Mouse (Mus musculus): ENCODE measurements around the gene Cops3.

Cops3 gene

DNA sequence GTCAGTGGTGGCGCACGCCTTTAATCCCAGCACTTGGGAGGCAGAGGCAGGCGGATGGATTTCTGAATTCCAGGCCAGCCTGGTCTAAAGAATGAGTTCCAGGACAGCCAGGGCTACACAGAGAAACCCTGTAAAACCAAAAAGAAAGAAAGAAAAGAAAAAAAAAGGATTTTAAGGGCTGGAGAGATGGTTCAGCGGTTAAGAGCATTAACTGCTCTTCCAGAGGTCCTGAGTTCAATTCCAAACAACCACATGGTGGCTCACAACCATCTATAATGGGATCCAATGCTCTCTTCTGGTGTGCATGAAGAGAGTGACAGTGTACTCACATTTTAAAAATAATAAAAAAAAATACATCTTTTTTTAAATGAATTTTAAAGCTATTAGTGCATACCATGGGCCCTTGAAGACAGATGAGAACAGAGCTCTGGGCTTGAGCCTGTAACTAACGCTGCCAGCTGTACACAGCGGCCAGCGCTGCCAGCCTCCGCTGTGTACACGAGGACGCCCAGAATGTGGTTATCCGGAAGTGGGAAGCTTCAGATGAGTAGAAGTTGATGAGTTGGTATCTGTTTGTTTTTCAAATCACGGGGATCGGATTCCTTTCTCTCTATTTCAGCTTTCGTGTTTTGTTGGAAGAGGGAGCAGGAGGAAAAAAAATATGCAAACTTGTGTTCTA, 29.0 kb downstream of the Cops3 start:
- DNase-seq = no peak

DNA sequence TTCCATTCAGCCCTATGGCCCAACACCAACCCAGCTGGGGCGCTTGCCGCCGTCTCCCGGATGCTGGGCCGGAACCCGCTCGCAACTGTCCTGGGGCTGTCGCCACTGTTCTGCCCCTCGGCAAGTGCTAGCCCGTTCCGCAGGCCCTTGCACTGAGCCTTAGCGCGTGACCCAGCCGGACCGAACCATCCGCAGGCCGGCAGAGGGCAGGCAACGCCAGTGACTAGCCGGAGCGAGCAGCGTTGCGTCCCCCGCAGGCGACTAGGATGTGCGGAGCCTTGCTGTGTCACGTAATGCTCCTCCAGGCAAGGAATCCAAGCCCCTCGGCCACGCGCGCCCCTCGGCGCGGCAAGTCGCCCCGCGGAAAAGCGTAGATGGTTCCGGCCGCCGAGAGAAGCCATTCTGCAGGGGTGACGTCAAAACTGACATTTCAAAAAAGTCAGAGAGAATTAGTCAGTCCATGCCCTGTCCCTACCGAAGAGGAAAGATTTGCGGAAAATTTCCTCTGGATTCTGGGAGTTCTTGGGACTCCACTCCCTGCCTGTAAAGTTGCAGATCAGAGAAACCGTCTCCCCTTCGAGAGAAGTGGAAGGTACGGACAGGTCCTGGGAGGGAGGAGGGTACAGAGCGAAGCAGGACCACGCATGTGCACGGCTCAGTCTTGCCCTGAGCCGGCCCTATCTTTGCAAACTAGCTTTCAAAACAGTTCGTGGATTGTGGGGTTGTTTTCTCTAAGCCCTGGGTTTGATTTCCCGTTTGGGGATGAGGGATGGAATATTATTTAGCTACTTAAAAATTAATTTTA, 29.8 kb downstream of the Cops3 start, which contains the start of gene Flcn:
Gene Flcn (minus strand): TSS at position 347 of the 805 bp plus-strand sequence.
- peak; percentile 90 for DNase-seq

DNA sequence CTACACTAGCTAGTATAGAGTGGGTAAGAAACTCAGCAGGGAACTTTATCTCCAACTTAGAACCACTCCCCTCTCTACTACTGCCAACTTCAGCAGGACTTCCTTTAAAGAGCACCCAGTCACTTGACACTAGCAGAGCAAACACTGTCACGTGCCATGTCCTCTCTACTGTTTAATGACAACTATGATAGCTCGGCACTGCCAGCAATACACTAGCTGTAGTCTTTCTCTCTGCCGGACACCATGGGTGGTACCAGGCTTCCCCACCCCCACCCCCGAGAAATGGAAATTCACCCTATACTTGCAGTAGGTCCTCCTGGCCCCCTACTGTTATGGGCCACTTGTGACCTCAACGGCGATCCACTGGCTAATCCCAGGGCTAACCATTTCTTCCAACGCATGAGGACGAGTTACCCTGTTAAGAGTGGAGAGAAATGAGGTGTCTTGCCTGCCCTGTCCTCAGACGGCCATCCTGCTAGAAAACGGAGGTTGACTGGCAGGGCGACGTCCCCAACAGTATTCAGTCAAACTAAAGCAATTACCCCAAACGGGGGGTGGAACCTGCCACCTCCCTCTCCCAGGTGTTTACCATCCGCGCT, 30.5 kb downstream of the Cops3 start:
- DNase-seq = peak; percentile 60

DNA sequence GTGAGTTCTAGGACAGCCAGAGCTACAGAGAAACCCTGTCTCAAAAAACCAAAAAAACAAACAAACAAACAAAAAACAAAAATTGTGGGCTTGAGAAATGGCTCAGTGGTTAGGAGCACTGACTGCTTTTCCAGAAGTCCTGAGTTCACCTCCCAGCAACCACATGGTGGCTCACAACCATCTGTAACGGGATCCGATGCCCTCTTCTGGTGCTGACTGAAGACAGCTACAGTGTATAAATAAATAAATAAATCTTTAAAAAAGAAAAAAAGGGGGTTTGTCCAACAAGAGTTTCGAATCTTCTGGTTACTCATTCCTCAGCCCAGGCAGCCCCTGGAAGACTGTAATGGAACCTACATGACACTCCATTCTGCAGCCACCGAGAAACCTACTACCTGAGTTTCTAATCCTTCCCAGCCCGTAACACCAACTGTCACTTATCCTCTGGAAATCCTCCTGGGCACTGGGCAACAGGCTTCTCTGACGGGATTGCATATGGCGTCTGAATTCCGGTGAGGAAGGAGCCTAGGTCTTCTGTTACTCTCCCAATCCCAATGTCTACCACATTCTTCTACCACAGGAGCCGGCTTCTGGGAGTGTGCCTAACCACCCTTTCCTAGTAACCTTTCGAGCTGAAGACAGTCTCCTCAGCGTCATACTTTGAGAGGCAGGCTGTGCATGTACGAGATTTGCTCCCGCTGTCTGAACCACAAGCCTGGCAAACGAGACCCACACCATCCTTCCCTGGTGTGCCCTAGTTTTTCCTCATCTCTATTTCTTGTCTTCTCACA, 31.3 kb downstream of the Cops3 start:
- no peak for DNase-seq

DNA sequence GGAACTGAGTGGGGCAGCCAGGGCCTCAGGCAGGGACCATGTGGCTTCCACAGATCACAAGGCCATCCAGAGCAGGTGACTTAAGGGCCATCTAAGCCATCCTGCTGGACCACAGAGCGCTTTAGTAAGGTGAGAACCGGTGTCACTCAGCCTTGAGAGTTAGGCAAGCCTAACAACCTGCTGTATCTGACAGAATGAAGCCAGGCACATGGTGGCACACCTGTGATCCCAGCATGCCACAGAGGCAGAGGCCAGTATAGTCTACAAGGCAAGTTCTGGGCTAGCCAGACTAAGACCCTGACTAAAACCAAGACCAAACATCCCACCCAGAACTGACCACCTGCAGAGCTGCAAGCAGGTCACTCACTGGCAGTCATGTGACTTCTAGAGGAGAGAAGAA, 34.0 kb downstream of the Cops3 start:
- peak; percentile 60 for DNase-seq

DNA sequence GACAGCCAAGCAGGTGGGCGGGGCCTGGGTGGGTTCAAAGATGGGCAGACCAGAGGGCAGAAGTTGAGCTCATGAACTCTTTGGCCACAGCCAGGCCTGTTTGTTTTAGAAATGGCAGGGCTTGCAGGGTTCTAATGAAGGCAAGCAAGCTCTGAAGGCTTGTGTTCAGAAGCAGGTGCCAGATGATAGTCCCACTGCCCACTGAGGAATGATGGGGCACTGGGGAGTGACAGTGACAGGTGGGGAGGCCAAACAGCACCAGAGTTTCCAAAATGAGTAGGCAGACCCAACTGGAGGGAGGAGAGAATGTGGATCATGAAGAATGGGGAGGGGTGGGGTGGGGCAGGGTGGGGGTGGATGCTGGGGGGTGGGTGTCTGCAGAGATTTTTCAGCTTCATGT, 34.4 kb downstream of the Cops3 start:
- no peak for DNase-seq

DNA sequence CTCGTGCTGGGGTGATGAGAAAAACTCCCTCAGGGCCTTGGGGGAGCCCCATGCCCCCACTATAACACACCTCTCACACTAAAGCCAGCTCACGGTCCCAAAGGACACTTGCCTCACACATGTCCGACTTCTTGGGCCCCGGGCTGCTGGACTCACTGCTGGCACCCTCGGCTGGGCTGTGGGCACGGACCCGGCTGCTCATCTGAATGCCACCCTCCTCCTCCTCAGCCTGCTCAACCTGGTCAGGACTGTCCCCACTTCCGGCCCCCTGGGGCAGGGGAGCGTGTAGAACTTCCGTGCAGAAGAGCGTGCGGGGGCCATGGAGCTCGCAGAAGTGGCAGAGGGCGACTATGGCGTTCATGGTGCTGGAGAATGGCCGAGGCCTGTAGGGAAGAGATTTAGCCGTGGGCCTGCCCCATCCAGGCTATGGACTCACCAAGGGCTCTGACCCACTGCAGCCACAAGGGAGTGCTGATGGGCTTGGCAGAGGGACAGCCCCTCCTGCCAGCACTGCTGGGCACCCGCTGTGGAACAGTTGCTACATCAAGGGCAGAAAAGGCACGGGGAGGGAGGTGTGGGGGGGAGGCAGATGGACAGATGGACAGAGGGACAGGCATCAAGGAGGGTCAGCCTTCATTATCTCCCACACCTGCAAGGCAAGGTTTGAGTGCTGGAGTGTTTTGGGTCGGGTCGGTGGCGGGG, 35.1 kb downstream of the Cops3 start:
- peak; percentile 85 for DNase-seq

DNA sequence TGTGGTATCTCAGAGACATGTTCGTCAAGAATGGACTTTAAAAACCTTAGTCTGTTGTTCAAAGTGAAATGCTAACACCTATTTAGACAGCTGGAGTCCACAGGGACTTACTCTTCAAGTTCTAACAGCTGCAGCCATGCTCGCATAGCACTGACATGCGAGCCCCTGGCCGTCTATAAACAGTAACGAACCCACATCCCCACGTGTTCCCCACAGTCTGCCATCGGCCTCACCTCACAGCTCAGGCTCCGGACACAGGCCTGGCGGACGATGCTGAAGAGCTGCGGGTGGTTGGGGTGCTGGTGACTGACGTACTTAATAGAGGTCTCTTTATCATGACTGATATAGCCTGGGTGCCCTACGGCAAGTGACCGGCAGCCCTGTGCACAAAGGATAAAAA, 36.1 kb downstream of the Cops3 start:
- DNase-seq = no peak

DNA sequence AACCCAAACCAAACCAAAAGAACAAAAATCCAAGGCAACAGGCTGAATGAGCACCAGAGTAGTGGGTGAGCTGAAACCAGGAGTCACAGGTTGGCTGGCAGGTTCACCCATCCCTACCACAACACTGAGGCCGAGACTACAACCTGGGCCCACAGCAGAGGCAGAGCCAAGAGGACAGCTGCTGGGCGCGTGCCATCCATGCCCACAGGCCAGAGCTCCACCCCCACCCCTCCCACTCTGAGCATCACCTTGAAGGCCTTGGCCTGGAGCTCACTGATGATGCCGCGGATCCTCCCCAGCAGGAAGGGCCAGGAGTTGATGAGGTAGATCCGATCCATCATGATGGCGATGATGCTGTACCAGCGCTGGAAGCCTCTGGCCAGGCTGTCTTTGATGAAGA, 37.8 kb downstream of the Cops3 start:
- no peak for DNase-seq

DNA sequence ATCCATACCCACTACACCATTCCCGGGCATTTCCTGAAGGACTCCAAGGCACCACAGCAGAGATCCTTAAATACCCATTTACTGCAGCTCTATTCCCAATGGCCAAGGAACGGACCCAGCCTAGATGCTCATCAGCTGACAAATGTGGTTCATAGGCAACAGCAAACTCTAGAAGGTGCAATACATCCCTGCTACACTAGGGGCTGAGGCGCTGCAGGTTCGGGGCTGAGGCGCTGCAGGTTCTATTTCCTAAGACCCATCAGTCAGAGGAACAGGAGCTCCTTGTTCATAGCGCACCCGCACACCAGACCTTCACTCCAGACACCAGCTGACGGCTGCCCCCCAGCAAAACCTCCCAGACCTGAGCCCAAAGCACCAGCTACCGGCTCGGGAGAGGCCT, 39.2 kb downstream of the Cops3 start:
- no peak for DNase-seq

DNA sequence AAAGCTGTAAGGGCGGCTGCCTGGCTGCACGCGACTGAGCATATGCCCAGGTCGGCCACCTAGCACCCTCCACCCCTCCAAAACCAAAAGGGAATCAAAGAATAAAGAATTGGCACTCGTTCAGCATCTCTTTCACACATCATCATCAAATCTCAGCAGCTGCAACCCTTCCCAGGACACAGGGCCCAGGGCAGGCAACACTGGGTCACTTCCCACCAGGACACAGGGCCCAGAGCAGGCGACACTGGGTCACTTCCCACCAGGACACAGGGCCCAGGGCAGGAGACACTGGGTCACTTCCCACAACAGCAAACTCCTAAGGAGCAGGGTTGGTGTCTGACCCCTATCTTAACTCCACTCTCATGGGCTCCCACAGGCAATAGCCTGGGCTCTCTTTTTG, 46.2 kb downstream of the Cops3 start:
- no peak for DNase-seq

DNA sequence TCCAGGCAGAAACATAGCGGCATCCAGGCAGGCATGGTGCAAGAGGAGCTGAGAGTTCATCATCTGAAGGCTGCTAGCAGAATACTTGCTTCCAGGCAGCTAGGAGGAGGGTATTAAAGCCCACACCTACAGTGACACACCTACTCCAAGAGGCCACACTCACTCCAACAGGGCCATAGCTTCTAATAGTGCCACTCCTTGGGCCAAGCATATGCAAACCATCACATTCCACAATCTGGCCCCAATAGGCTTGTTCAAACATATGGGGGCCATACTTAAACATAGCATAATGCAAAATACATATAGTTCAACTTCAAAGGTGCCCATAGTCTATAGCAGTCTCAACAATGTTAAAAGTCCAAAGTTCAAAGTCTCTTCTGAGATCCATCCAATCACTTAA, 50.3 kb downstream of the Cops3 start:
- no peak for DNase-seq

DNA sequence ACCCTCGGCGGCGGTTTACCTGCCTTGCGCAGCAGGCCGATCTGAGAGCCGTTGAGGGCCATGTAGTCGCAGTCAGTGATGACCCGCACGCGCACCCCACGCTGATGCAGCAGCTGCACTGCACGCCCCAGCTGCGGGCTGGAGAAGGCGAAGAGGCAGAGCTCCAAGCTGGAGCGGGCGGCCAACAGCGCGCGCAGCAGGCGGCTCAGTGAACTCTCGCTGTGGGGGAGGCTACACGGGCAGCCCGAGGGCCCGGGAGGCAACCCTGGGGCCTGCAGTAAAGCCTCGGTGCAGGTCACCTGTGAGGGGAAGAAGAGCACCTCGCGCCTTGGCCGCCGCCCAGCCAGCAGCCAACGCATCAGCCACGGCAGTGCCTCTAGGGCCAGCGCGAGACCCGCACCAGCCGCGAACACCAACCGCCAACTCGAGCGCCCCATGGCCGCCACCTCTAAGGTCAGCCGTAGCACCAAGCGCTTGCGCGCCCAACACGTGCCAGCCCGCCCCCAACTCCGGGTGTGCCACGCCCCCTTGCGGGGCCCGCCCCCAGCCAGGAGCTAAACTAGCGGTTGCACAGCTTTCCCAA, 52.3 kb downstream of the Cops3 start, which contains the start of gene Pld6:
Gene Pld6 (minus strand): TSS at position 447 of the 583 bp plus-strand sequence.
- no peak for DNase-seq

DNA sequence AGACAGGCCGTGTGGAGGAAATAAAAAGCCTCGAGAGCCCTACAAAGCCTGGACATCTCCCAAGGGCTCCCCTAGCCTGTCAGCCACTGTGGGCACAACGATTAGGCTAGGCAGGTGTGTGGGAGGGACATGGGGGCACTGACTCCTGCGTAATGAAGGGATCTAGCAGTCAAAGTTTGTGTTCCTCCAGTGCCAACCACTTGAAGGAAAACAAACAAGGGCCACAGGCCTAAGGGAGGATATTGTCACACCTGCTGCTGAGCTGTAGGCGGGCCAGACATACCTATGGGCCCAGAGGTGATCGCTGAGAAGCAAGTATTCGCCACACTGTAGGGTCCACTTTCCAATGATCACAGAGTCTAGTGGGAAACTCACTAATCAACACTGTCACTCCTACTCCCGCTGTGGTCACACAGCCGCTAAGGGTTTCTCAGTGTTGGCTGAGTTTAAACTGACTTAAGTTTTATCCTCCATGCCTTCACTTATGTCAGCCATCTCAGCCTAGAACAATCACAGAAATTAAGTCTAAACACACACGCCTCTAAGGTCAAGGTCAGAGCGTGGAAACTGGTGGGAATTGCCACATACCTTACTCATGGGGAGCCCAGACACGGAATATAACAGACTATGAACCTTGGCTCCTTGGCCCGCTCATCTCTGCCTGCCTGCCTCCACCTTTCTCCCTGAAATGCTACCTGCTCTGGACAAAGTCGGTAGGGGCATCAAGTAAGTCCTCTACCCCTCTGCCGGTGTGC, 53.0 kb downstream of the Cops3 start:
- DNase-seq = no peak

DNA sequence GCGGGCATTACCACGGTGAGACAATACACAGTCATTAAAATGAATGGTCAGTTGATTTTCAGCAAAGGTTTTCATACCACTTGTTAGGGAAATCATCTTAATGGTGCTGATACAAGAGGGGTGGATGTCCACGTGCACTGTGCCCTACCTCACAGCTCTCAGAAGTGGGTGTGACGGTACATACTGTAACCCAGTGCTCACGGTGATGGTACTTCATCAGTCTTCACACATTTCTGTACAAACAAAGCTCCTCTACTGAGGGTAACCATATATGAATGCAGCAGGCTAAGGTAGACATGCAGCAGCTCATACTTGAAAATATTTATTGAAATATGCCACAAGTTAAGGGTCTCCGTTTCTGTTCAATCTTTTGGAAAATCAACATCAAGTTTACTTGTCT, 56.0 kb downstream of the Cops3 start:
- DNase-seq = no peak

DNA sequence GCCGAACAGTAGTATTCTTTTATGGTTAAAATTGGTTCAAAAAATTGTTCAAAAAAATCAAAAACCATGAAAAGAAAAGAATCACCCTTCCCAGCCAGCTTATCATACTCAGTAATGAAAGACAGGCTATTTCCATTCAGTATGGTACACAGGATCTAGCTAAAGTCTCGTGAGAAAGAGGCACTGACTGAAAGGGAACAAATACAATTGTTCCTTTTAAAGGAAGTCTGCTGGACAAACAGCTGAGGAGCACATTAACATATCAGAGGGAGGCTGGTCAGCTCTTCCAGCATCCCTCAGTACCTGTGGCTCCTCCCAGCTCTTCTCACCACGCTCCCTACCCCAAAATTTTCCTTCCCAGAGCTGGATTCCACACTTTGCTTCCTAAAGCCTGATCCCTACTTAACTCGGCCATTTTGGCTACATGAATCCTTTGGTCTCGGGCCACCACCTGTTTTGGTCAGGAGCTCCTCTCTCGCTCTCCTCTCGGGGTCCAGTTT, 57.5 kb downstream of the Cops3 start:
- DNase-seq = no peak

DNA sequence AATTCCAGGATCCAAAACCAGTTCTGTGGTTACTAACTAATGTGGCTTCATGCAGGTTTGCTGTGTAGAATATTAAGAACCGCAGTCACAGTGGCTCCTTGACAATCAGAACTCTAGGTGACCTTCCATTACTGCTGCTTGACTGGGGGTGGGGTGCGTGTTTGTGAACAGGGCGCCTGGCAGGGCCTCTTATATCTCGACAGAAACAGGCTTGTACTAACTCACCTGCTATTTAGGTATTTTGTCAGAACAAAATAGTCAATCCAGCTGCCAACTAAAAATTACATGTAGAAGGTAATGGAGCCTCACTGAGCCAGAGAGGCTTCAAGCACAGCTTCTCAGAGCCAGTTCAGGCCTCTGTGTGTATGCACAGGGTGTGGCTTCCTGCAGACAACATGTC, 59.4 kb downstream of the Cops3 start:
- no peak for DNase-seq

DNA sequence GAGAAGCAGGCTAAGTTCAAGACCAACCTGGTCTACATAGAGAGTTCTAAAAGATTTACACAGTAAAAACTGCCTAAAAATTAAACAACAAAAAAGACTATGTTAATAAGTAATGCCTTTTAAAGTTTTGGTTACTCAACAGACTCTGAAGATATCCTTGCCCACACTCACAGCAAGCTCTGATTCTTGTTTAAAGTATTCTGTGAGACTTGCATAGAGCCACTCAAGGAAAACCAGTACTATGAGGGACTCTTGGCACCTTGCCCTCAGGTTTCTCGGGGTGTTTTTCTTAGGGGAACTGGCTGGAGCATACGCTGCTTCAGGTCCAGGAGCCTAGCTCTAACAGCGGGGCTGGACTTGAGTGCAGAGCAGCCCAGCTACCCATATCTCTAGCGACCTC, 60.2 kb downstream of the Cops3 start:
- DNase-seq = no peak

DNA sequence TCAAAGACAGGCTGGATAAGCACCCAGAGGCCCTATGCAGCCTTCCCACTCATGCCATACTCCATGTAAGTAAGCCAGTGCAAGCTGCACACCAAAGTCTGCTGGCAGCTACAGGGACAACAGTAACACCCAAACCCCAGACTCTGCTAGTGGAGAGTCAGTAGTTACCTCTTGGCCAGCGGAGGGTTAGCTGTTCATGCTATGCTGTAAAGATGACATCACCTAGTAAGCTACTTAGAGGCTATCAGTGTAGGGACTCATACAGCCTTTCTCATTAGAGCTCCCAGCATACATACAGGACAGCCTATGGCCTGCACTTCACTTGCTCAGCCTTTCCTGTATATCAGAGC, 60.8 kb downstream of the Cops3 start:
- DNase-seq = no peak

DNA sequence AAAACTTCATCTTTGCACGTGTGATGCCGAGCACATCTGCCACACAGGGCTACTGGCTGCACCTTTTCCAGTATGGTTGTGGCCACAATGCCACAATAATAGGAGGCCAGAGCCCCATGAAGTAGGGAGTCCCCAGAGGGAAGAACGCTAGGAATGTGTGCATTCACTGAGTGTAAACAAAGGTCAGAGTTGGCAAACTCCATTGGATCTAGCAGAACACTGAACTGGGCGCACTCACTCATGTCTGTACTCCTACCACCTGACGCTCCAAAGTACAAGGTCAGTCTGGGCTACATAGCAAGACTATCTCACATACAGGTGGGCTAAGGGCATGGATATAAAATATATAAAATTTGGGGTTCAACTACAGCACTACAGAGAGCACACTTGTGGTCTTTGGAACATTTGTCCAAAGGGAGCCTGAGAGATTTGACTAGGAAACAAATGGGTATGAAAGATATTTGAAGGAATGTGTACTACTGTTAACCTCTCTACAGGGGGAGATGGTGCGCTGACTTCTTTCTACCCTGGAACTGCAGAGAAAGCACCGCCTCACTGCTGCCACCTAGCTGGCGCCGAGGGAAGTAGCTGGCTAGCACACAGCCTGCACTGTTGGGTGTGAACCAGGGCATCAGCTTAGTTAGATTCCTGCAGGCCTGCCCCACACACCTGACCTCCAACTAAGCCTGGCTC, 61.3 kb downstream of the Cops3 start:
- DNase-seq = peak; percentile 73

DNA sequence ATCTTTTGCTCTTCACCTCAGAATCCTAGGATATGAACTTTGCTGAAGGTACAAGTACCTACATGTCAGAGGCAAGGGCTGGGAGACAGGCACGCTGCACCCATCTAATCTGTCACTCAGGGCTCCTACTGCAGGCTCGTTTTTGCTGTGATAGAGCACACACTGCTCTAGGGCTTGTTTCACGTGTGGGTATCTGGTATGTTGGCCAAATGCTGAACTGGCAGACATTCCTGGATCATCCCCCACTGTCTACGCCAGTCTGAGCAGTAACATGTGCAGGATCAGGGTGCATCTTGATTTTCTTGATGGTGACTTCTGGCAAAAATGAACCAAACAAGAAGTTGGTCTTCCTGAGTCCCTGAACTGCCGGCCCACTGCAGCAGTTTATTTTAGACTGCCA, 62.4 kb downstream of the Cops3 start:
- no peak for DNase-seq

Measured in cerebellum, adult 9-10 months (tissue).